Mouse (Mus musculus) frontal cortex, adult 2 months (tissue): Measurements from ENCODE around the gene Vsig1. TPM values are rescaled to one million over a fixed set of nuclear protein-coding genes. Genes with fewer than 3 reads are reported as not detected.

Source experiments
- polyA plus RNA-seq: library from polyadenylated mRNA; depleted of rRNA; stranded (reverse); fragments of >200 nt; gene quantifications from 2 replicates; pipeline ENCODE4 v1.2.3, GENCODE M21; 2012; rRNA removed

Gene Vsig1
- polyA plus RNA-seq, 1 experiment, result 0.04 TPM

Other genes with a start within 250 kb of the Vsig1 start
- 12.4 and 14.6 TPM in 2 replicates for gene Mid2, start 243.0 kb upstream of the Vsig1 start, polyA plus RNA-seq
- gene Tex13b, start 94.2 kb upstream of the Vsig1 start, polyA plus RNA-seq, result not detected in 2 replicates
- 15.5 and 17.8 TPM in 2 replicates for gene Psmd10, start 49.1 kb downstream of the Vsig1 start, polyA plus RNA-seq
- gene Atg4a, start 49.3 kb downstream of the Vsig1 start, polyA plus RNA-seq, result 17.4 and 18.3 TPM in 2 replicates